Comparison of ENCODE assay signal across 9 mouse cellular contexts in the genomic region with DNA sequence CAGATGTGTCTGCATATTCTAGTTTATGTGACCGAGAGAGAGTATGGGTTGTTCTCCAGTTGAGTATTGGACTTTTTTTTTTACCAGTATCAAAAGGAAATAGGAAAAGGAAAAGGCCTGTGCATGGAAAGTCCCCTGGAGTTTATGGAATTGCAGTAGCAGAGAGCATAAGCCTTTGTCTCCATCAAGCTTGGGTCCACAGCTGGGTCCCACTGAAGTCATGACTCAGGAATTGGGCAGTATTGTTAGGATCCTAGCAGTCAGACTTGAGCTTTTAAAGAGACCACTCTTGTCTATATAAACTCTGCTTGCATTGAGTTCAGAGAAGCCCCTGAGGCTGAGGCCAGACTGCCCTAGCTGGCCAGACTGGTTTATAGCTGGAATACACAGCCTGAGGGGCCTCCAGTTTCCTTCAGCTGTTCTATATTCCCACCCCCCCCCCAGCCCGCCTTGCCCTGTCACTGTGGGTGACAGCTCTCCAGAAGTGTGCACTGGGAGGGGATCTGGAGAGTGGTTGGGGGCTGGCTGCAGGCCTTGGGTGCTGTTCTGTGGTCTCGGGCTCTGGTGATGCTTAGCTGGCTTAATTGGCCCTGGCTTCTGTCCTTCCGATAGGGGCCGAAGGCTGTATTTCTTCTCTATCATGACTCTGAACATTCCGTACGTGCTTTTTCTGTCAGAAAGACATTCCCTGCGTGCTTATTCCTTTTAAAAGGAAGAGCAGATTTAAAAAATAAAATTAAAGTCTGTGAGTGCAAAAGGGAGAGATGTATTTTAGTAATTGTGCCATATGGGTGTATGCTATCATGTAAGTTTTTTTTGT.
DNase-seq lines count a peak whose midpoint lies in the region; ATAC-seq and TF ChIP-seq lines count a peak whose summit lies in the region.
"Had no signal": no experiment of that assay in that cellular context is flagged by ENCODE, and none has a peak within 500 bp of the region (broad histone marks: within the 10 kb centered on the region; RNA-seq: fewer than 3 reads in every experiment).

No protein-coding gene starts in this region.

- intact Hi-C loops in heart, adult 2 months (cut with DNase I): no loop called here

- no peak overlapping the region for H3K27ac ChIP-seq in heart, adult 2 months
- H3K27ac ChIP-seq in kidney, embryonic 16.5 days (ENCODE audit: low read length): peak overlapping the region; percentile 23
- H3K27ac ChIP-seq in limb, embryonic 15.5 days: 0 out of 2 replicates have a peak overlapping the region, but pooled peaks have one; percentile 7

- H3K9me3 ChIP-seq in kidney, embryonic 16.5 days (ENCODE audit: low read length): peaks cover 4% of the 10 kb centered on the region
- no peaks in the 10 kb centered on the region for H3K9me3 ChIP-seq in limb, embryonic 15.5 days

- H3K4me3 ChIP-seq in heart, adult 2 months: no peak overlapping the region
- no peak overlapping the region for H3K4me3 ChIP-seq in kidney, embryonic 16.5 days (ENCODE audit: low read length)
- H3K4me3 ChIP-seq in limb, embryonic 15.5 days: no peak overlapping the region

- TF ChIP-seq POLR2A in heart, adult 2 months (IDR thresholded peaks at IDR 0.05; ENCODE audit: insufficient read depth, low read depth, low read length): no peak

- no peak for TF ChIP-seq EP300 in heart, adult 2 months (IDR thresholded peaks at IDR 0.05; ENCODE audit: insufficient read depth, low read depth, low read length)

- H3K4me2 ChIP-seq in kidney, embryonic 16.5 days (replicated peaks; ENCODE audit: low read depth, low read length): no peak overlapping the region
- H3K4me2 ChIP-seq in limb, embryonic 15.5 days: no peak overlapping the region

- ATAC-seq in kidney, embryonic 16.5 days (ENCODE audit: low FRiP score, low TSS enrichment): peak; percentile 42; the same call in 1 of the 2 replicates
- no peak for ATAC-seq in limb, embryonic 15.5 days (ENCODE audit: insufficient number of reproducible peaks, low FRiP score, low TSS enrichment, low read depth)

- no peaks in the 10 kb centered on the region for H3K36me3 ChIP-seq in heart, adult 2 months (ENCODE audit: control insufficient read depth, insufficient read depth, low read length)
- H3K36me3 ChIP-seq in kidney, embryonic 16.5 days (ENCODE audit: insufficient read depth, low read length): no peaks in the 10 kb centered on the region
- no peaks in the 10 kb centered on the region for H3K36me3 ChIP-seq in limb, embryonic 15.5 days

- no peak for TF ChIP-seq CTCF in heart, adult 2 months (IDR thresholded peaks at IDR 0.05)

- H3K27me3 ChIP-seq in heart, adult 2 months (ENCODE audit: control insufficient read depth, insufficient read depth, low read length): no peaks in the 10 kb centered on the region
- H3K27me3 ChIP-seq in kidney, embryonic 16.5 days (ENCODE audit: insufficient read depth, low read length): no peaks in the 10 kb centered on the region
- no peaks in the 10 kb centered on the region for H3K27me3 ChIP-seq in limb, embryonic 15.5 days

- 67% methylated on average over 8 of the region's 8 CpGs for WGBS in heart, adult 2 months
- WGBS in kidney, embryonic 16.5 days: 53% methylated on average over 8 of the region's 8 CpGs
- 53% methylated on average over 8 of the region's 8 CpGs for WGBS in limb, embryonic 15.5 days

- no peaks in the 10 kb centered on the region; the same call in 1 of the 2 replicates for H3K4me1 ChIP-seq in heart, adult 2 months (ENCODE audit: control insufficient read depth, insufficient read depth, low read length)
- peaks cover 10% of the 10 kb centered on the region for H3K4me1 ChIP-seq in kidney, embryonic 16.5 days (ENCODE audit: insufficient read depth, low read length)
- peaks cover 15% of the 10 kb centered on the region for H3K4me1 ChIP-seq in limb, embryonic 15.5 days

- no peak overlapping the region for H3K9ac ChIP-seq in heart, adult 2 months (ENCODE audit: low read depth, low read length)
- H3K9ac ChIP-seq in kidney, embryonic 16.5 days (replicated peaks; ENCODE audit: low read length): no peak overlapping the region
- H3K9ac ChIP-seq in limb, embryonic 15.5 days: no peak overlapping the region

- peak; percentile 75 for DNase-seq in heart, adult 11 months
- DNase-seq in heart, adult 2 months: no peak
- no peak for DNase-seq in kidney, postnatal 25 days
- peak; percentile 29 for DNase-seq in embryo, embryonic 10.5 days (ENCODE audit: low spot score)
- no peak for DNase-seq in right cerebral cortex, adult 18-20 months
- DNase-seq in c-Kit-positive CD71-positive TER-119-positive erythroid progenitor cells, embryonic 14.5 days (ENCODE audit: low spot score): no peak
- DNase-seq: lung, postnatal 14 days had no signal

- no peaks in the 10 kb centered on the region for H3K79me2 ChIP-seq in heart, adult 2 months (replicated peaks; ENCODE audit: control insufficient read depth, insufficient read depth, low read length)

Comparison
In these comparisons a context has a peak if more than half of its experiments do, and no peak if none do; other contexts are left out.
1. DNase-seq: peak in heart, adult 11 months (single experiment) and embryo, embryonic 10.5 days (single experiment); none in heart, adult 2 months (0 of 2), kidney, postnatal 25 days (0 of 2), right cerebral cortex, adult 18-20 months (single experiment) and c-Kit-positive CD71-positive TER-119-positive erythroid progenitor cells, embryonic 14.5 days (single experiment).